Mouse (Mus musculus) Patski (cell line): ENCODE results near the gene Txndc17. TPM values are rescaled to one million over a fixed set of nuclear protein-coding genes. Genes with fewer than 3 reads are reported as not detected.
A peak's percentile ranks its signal among the peaks of the same experiment; 100 is the strongest.
"Not testable (repeated sequence)": the region's sequence is repeated elsewhere in the genome, so short reads cannot be mapped to it uniquely, and the experiment has no call there.

Experiments
- ATAC-seq: fragments of 100-300 bp; one replicate; pipeline ENCODE4 v1.8.0; 2021
- CTCF ChIA-PET: fragments of 350-600 bp; sonication (Branson Sonifier 250); formaldehyde crosslinking; loops from one replicate; lab custom pipeline; 2022; ENCODE audit warnings: inconsistent platforms; lab: Charles Lee
- POLR2A ChIA-PET: fragments of 350-600 bp; sonication (Branson Sonifier 250); formaldehyde crosslinking; loops from one replicate; lab custom pipeline; 2022; ENCODE audit warnings: antibody characterized with exemption, inconsistent platforms; lab: Charles Lee
- DNase-seq: peaks from one replicate; pipeline ENCODE4 v3.0.0-alpha.2; 2011; ENCODE audit warnings: low read depth, low spot score
- H3K27me3 ChIP-seq: fragments of 371-371 bp; one replicate; pipeline ENCODE4 v1.5.1; 2021
- CTCF ChIP-seq: fragments of 100-300 bp; IDR thresholded peaks from one replicate; pipeline ENCODE4 v1.5.1; 2021
- in situ Hi-C: fragments of 300-500 bp; cut with MboI; formaldehyde crosslinking; loops from 3 replicates; pipeline ENCODE4 v1.11.1; 2018; ENCODE audit warnings: low pct_unique_long_range_greater_than_20kb, mixed read lengths
- polyA plus RNA-seq: library from polyadenylated mRNA; unstranded; gene quantifications from one replicate; pipeline ENCODE4 v1.2.3, GENCODE M21; 2021

Txndc17 gene
- polyA plus RNA-seq, result 167 TPM

DNA sequence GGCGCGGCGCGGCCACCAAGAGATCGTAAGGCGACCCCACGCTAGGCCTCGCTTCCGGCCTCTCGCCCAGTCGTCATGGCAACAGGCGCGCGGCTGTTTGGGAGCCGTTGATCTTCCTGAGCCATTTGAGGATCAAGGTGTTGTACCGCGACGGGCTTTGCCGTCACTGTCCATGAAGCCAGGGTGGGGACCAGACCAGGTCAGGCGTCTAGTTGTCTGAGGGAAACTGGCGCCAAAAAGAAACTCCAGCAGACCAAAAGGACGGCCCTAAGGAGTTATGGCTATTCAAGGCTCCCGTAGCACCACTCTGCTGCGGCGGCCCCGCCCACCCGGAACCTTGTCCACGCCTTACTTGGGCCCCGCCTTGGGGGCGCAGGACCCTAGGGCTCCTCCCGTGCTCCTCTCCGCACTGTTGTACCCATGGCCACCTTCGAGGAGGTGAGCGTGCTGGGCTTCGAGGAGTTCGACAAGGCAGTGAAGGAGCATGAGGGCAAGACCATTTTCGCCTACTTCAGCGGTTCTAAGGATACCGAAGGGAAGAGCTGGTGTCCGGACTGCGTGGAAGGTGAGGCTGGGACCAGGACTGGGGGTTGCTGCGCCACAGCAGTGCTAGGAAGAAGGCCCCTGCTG, at the start of gene Txndc17, which contains the start of gene 4933427D14Rik:
TSS of gene Txndc17 (plus strand) at position 344 of the 630 bp plus-strand sequence.
TSS of gene 4933427D14Rik (minus strand) at position 256 of the 630 bp plus-strand sequence.
- CTCF ChIA-PET, result interaction anchor here (1.1 to 1.5 kb wide), 2 partner anchors 17 to 24 kb away, joined by 3 read pairs; no protein-coding TSS in a partner anchor
- H3K27me3 ChIP-seq, result no peaks in the 10 kb centered on the region
- DNase-seq, result peak; percentile 61
- peak; percentile 96 for ATAC-seq
- POLR2A ChIA-PET, result interaction anchor here (1.4 kb wide), 1 partner anchor 13 kb away, joined by 3 read pairs; no protein-coding TSS in a partner anchor
- no peak for TF ChIP-seq CTCF
- in situ Hi-C loops, result loop anchor here (5.0 kb wide), 1 partner anchor 155 kb away; no protein-coding TSS in a partner anchor

DNA sequence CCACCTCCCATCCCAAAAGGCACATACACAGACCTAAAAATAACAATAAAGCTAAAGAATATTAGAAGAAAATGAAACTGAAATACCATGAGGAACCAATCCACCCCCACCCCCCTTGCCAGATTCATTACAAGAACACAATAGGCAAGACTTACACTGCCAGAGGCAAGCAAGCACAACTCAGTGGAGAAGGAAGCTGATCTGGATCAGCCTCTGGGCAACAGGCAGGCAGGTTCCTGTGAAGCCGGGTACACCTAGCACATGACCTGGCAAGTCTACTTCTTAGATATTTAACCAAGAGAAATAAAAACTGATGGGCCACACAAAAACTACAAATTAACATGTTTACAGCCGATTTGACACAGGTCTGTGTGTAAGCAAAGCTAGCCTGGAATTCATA, 44.1 kb upstream of the Txndc17 start:
- in situ Hi-C loops, result no loop called here
- ATAC-seq (no peak), DNase-seq (no peak)
- ChIA-PET CTCF (interaction anchor here (1.2 to 2.2 kb wide), 3 partner anchors 9 to 45 kb away, joined by 3 to 5 read pairs (median 5); no protein-coding TSS in a partner anchor), POLR2A (no interaction called here)
- TF ChIP-seq CTCF, result no peak
- H3K27me3 ChIP-seq, result no peaks in the 10 kb centered on the region

DNA sequence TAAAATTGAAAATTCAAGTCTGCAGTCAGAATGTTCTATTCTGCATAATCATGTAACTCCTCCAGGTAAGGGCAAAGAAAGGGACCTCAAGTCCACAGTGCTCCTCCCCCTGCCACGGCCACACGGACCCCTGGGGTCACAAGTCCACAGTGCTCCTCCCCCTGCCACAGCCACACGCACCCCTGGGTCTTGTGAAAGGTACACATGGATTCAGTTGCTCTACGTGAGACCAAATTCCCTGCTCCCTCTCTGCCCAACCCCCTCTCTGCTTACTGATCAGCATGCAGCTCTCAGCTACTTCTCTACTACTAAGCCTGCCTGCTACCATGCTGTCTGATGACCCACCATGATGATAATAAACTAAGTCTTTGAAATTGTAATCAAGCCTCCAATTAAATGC, 37.5 kb upstream of the Txndc17 start:
- no peak for DNase-seq
- TF ChIP-seq CTCF, result no peak
- in situ Hi-C loops, result no loop called here
- POLR2A ChIA-PET, result no interaction called here
- ATAC-seq, result no peak
- no peaks in the 10 kb centered on the region for H3K27me3 ChIP-seq
- CTCF ChIA-PET, result interaction anchor here (1.0 kb wide), 1 partner anchor 9 kb away, joined by 3 read pairs; no protein-coding TSS in a partner anchor

DNA sequence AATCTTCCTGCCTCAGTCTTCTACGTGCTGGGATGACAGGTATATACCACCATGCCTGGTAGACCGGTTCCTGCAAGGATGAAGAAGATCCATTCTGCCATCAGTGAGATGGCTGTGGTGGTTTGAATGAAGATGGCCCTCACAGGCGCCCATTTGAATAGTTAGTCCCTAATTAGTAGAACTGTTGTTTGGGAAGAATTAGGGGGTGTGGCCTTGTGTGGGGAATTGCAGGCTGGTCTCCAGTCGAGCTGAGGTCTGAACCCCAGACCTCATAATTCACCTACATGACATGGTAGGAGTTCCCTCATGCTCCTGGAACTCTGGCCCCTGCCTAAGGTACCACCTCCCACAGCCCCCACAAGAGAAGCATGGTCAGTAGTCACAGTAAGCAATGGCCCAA, 35.4 kb upstream of the Txndc17 start:
- ATAC-seq, in situ Hi-C loops, POLR2A ChIA-PET, H3K27me3 ChIP-seq, DNase-seq: not testable (repeated sequence)
- CTCF ChIA-PET, result interaction anchor here (1.5 kb wide), 1 partner anchor 100 kb away, joined by 3 read pairs; no protein-coding TSS in a partner anchor

DNA sequence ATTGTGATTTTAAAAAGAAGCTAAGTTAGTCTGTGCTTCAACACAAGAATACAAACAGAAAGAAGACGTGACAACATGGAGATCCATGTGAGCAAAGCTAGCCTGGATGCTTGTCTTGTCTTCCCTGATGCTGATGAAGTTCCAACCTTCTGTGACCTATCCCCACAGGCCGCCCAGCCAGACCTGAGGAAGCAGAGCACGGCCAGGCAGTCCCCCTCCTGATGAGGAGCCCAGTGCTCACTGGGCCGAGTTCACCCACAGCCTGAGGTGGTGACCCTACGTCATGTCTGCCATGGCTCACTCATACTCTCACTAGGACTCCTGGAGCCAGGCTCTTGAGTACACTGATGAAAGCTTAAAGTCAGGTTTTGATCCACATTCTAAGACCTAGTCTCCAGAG, 33.8 kb upstream of the Txndc17 start:
- DNase-seq (no peak), ATAC-seq (no peak)
- POLR2A ChIA-PET, result no interaction called here
- no peaks in the 10 kb centered on the region for H3K27me3 ChIP-seq
- TF ChIP-seq CTCF, result no peak
- CTCF ChIA-PET, result interaction anchor here (1.5 to 1.6 kb wide), 2 partner anchors 9 to 101 kb away, joined by 3 to 5 read pairs; no protein-coding TSS in a partner anchor
- in situ Hi-C loops, result no loop called here

DNA sequence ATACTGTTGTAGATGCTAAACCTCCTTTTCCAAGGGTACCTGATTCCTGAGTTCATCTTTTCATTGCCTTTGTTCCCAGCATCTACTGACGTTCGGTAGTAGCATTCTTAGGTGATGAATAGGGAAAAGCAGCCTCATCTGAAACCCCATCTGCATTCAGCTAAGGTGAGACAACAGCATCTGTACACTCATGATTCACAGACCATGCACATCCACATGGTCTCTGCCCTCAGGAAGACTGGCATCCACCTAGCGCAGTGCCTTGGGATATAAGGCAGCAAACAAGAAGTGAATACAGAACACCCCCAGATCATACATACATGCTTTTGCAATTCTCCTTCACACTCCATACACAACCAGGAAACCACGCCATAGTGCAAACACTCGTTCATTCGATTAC, 32.6 kb upstream of the Txndc17 start:
- ChIA-PET CTCF (interaction anchor here (1.6 kb wide), 1 partner anchor 11 kb away, joined by 5 read pairs; no protein-coding TSS in a partner anchor), POLR2A (no interaction called here)

DNA sequence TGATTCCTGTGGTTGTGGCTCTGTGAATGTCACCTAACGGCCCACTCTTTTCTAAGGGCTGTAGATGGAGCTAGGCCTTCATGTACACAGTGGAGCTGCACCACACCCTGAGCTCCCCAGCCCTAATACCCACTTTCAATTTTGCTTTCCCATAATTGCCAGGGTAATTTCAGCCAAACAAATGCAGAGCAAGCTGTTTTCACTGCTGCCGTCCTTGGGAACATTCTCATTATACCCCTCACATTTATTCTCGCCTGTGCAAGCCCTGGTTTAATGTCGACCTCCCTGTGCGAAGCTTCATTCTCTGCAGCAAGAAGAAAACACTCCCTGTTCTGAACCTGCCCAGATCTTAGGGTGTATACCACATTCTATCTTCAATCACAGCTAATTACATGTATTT, 31.4 kb upstream of the Txndc17 start:
- ChIA-PET CTCF (no interaction called here), POLR2A (interaction anchor here (1.2 kb wide), 1 partner anchor 10 kb away, joined by 4 read pairs; no protein-coding TSS in a partner anchor)
- in situ Hi-C loops, result no loop called here
- TF ChIP-seq CTCF, result no peak
- ATAC-seq (no peak), DNase-seq (no peak)
- H3K27me3 ChIP-seq, result no peaks in the 10 kb centered on the region

More for the DNA sequence above, 32.6 kb upstream of the Txndc17 start:
- ATAC-seq, result no peak
- no peaks in the 10 kb centered on the region for H3K27me3 ChIP-seq
- no peak for TF ChIP-seq CTCF
- in situ Hi-C loops, result no loop called here
- no peak for DNase-seq

DNA sequence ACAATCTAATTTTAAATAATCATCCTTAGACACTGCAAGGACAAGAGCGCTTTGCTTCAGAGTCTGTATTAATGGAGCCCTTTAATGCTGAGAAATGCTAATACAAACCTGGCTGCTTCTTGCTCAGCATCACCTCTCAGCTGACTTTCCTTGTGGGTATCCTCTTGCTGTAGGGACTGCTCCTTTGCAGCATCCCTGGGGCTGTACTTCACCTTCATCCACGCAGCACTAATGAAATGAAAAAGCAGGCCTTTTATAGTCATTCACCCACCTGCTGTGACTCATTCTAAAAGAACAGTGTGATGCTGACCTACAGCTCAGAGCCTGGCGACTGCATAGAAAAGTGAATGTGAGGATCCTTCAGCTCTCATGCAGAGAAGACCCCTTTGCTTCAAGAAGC, 30.8 kb upstream of the Txndc17 start:
- ChIA-PET CTCF (no interaction called here), POLR2A (no interaction called here)
- no peak for ATAC-seq
- DNase-seq, result no peak
- no peaks in the 10 kb centered on the region for H3K27me3 ChIP-seq
- in situ Hi-C loops, result no loop called here
- no peak for TF ChIP-seq CTCF

DNA sequence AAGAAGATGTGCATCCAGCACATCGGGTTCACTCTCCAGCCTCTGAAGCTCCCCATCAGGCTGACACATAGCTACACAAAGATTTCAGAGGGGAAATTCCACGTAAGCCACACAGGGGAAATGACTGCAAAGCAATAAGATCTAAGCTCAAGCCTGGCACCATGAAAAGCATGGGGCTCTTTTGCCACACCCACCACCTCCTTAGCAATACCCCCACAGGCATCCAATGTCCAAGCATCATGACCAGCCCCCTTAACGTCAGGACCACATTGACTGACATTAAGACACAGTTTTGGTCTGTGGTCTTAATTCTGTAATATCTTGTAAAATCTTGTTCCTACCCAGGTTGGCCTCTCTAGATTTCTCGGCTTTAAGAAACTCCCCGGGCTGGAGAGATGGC, 26.8 kb upstream of the Txndc17 start:
- in situ Hi-C loops, result no loop called here

DNA sequence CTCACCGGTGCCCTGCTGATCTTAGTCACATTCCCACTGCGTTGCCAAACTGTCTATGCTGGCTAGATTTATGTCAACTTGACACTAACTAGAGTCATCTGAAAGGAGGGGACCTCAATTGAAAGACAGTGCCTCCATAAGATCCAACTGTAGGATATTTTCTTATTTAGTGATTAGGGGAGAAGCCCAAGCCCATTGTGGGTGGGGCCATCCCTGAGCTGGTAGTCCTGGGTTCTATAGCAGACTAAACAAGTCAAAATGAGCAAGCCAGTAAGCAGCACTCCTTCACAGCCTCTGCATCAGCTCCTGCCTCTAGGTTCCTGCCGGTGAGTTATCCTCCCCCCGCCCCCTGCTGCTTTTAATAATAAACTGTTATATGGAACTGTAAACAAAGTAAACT, 26.2 kb upstream of the Txndc17 start:
- no peak for TF ChIP-seq CTCF
- no peak for DNase-seq
- ChIA-PET POLR2A (no interaction called here), CTCF (interaction anchor here (0.6 to 1.4 kb wide), 3 partner anchors 8 to 21 kb away, joined by 3 read pairs; no protein-coding TSS in a partner anchor)
- H3K27me3 ChIP-seq, result no peaks in the 10 kb centered on the region
- ATAC-seq, result no peak
- in situ Hi-C loops, result no loop called here

More for the DNA sequence above, 26.8 kb upstream of the Txndc17 start:
- DNase-seq (no peak), ATAC-seq (no peak)
- CTCF ChIA-PET, result interaction anchor here (0.8 to 1.8 kb wide), 3 partner anchors 8 to 21 kb away, joined by 3 to 6 read pairs (median 3); no protein-coding TSS in a partner anchor
- TF ChIP-seq CTCF, result no peak
- H3K27me3 ChIP-seq, result no peaks in the 10 kb centered on the region
- POLR2A ChIA-PET, result no interaction called here

DNA sequence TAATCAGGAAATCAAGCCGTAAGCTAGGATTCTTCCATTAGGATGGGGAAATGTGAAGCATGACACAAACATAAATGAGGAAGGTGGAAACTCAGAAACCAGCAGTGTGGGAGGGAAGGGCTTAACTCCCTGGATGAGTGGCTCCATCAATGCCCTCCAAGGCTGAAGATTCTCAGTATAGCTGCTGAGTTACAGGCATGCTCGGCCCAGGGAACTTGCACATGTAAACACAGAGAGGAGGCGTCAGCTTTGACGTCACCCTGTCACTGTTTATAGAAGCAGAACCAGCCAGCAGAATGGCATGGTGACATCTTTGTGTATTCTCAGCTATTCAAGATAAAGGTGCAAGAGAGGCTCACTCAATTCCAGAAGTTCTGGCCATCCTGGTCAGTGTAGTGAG, 23.1 kb upstream of the Txndc17 start:
- ChIA-PET POLR2A (no interaction called here), CTCF (interaction anchor here (1.1 to 1.4 kb wide), 2 partner anchors 22 to 26 kb away, joined by 3 read pairs; partner anchors contain the start of genes 4933427D14Rik and Gm43951)
- ATAC-seq, result no peak
- in situ Hi-C loops, result no loop called here
- no peaks in the 10 kb centered on the region for H3K27me3 ChIP-seq
- DNase-seq, result no peak
- TF ChIP-seq CTCF, result no peak
